Mouse (Mus musculus): Measurements from ENCODE around the gene Akr1c13. TPM values are rescaled to one million over a fixed set of nuclear protein-coding genes. Genes with fewer than 3 reads are reported as not detected.

The Akr1c13 gene
- polyA plus RNA-seq, 1 experiment = 0.42 TPM

DNA sequence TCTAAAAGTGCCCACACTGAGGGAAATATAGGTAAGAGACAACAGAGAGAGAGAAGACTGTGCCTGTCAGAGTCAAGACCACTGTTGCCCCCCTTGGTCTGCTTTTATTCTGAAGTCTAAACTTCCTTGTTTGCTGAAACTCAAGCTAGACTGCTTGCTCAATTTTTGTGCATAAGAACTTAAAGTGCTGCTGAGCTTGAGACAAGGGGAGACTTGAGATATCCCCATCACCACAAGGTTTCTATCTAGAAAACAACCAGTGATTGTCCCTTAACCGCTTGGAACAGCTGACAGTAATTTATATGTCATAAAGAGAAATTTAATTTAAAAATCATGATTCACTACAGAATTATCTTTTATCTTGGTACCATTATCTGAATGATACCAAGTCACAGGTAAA is 42.2 kb downstream of the Akr1c13 start:
- no peaks in the 10 kb centered on the region for H3K4me1 ChIP-seq (ENCODE audit: control insufficient read depth, insufficient read depth, low read length)
- no peak for TF ChIP-seq POLR2A (IDR thresholded peaks at IDR 0.05; ENCODE audit: low read depth, low read length)
- TF ChIP-seq CTCF (IDR thresholded peaks at IDR 0.05; ENCODE audit: borderline replicate concordance, insufficient read depth, low read length) = no peak
- H3K27ac ChIP-seq (ENCODE audit: insufficient read depth, low read length) = no peak overlapping the region
- H3K4me3 ChIP-seq (ENCODE audit: insufficient read depth, low read length) = no peak overlapping the region

- no peak overlapping the region for H3K27ac ChIP-seq (ENCODE audit: insufficient read depth, low read length)
- H3K4me3 ChIP-seq (ENCODE audit: insufficient read depth, low read length) = no peak overlapping the region
- no peak for TF ChIP-seq CTCF (IDR thresholded peaks at IDR 0.05; ENCODE audit: borderline replicate concordance, insufficient read depth, low read length)
- no peak for TF ChIP-seq POLR2A (IDR thresholded peaks at IDR 0.05; ENCODE audit: low read depth, low read length)
- no peaks in the 10 kb centered on the region for H3K4me1 ChIP-seq (ENCODE audit: control insufficient read depth, insufficient read depth, low read length)
These were observed 42.7 kb downstream of the Akr1c13 start for GRCm38 (mm10) chr13:4233536-4234172.

DNA sequence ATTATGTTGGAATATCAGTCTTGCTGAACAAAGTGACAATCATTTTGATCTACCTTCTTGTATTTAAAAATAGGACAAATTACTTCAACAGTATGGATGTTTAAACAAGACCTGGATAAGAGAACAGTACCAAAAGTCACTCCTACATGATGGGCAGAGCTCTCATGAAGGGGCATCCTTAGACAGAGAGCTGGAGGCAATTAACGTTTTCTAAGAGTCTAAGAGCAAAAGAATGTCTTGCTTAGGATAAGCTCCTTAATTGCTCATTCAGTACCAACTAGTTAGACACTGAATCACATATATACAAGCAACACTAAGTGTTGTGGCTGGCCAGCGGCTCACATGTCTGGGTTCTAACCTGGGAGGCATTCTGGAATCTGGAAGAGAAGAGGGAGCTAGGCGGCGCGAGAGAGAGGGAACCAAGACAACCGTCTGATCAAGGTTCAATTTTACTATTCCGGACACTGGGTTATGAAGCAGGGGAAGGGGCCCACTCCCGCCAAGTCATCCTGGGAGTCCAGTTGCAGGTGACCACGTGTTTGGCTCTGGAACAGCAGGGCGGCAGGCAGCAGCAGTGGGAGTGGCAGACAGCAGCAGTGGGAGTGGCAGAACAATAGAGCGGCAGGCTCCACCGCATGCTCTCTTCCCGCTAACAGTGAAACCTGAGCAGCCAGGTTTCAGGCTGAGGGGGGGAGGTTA is 54.1 kb downstream of the Akr1c13 start:
- Histone ChIP-seq H3K27ac (ENCODE audit: insufficient read depth, low read length) (no peak overlapping the region), H3K4me1 (ENCODE audit: control insufficient read depth, insufficient read depth, low read length) (no peaks in the 10 kb centered on the region), H3K4me3 (ENCODE audit: insufficient read depth, low read length) (no peak overlapping the region; the same call in 1 of the 2 replicates)
- TF ChIP-seq CTCF (IDR thresholded peaks at IDR 0.05; ENCODE audit: borderline replicate concordance, insufficient read depth, low read length) = no peak

- H3K27ac ChIP-seq (ENCODE audit: insufficient read depth, low read length) = no peak overlapping the region
- TF ChIP-seq POLR2A (IDR thresholded peaks at IDR 0.05; ENCODE audit: low read depth, low read length) = no peak
- H3K4me3 ChIP-seq (ENCODE audit: insufficient read depth, low read length) = no peak overlapping the region
These were observed 58.4 kb downstream of the Akr1c13 start for GRCm38 (mm10) chr13:4249347-4249746.

More at GRCm38 (mm10) chr13:4249347-4249746, 58.4 kb downstream of the Akr1c13 start:
- H3K4me1 ChIP-seq (ENCODE audit: control insufficient read depth, insufficient read depth, low read length) = no peaks in the 10 kb centered on the region

Other genes with a start within 250 kb of the Akr1c13 start
- gene Ucn3, start 245.8 kb upstream of the Akr1c13 start, polyA plus RNA-seq (2011; ENCODE audit: insufficient read length, low read depth, missing spikeins) = not detected in 2 replicates
- gene Akr1c14, start 142.1 kb upstream of the Akr1c13 start, polyA plus RNA-seq (2011; ENCODE audit: insufficient read length, low read depth, missing spikeins) = 2.1 and 3.3 TPM in 2 replicates
- 0.44 and 0.97 TPM in 2 replicates for gene Akr1c18, start 40.5 kb upstream of the Akr1c13 start, polyA plus RNA-seq (2011; ENCODE audit: insufficient read length, low read depth, missing spikeins)
- gene Akr1c19, start 37.5 kb downstream of the Akr1c13 start, polyA plus RNA-seq (2011; ENCODE audit: insufficient read length, low read depth, missing spikeins) = not detected in 2 replicates
- gene Akr1c12, start 88.3 kb downstream of the Akr1c13 start, polyA plus RNA-seq (2011; ENCODE audit: insufficient read length, low read depth, missing spikeins) = not detected in 2 replicates
- gene Akr1c6, start 243.2 kb downstream of the Akr1c13 start, polyA plus RNA-seq (2011; ENCODE audit: insufficient read length, low read depth, missing spikeins) = not detected in 2 replicates

Measured in embryonic fibroblast, embryonic 13.5 days (primary cell).